Mouse (Mus musculus): Measurements from ENCODE around the gene Evc2. TPM values are rescaled to one million over a fixed set of nuclear protein-coding genes. Genes with fewer than 3 reads are reported as not detected.

Gene Evc2
- total RNA-seq, 2 experiments from 2014 or later = 8.8 to 9.9 TPM

- no peak for DNase-seq (ENCODE audit: low spot score)
Observed at GRCm38 (mm10) chr5:37471584-37471983, 133.3 kb downstream of the Evc2 start.

GRCm38 (mm10) chr5:37472025-37472608 is 133.8 kb downstream of the Evc2 start:
- DNase-seq (ENCODE audit: low spot score) = no peak

Other genes starting within 250 kb of the Evc2 start
- gene Crmp1, start 96.6 kb upstream of the Evc2 start, total RNA-seq (2021) = under 1 TPM; 0.17 to 0.46 TPM
- gene Evc, start 1.6 kb upstream of the Evc2 start, total RNA-seq (2021) = 10 to 100 TPM; 24.8 to 25.6 TPM